Mouse (Mus musculus) hindlimb bud, embryonic 11.5 days (tissue): ENCODE measurements around the gene Spata46.

Source experiments
- DNase-seq: peaks from one replicate; pipeline ENCODE4 v3.0.0-alpha.2; 2012; ENCODE audit warnings: low read depth, low spot score; ENCODE audit errors: extremely low spot score

Gene Spata46

GRCm38 (mm10) chr1:170332775-170333174, 24.2 kb downstream of the Spata46 start:
- no peak for DNase-seq

DNA sequence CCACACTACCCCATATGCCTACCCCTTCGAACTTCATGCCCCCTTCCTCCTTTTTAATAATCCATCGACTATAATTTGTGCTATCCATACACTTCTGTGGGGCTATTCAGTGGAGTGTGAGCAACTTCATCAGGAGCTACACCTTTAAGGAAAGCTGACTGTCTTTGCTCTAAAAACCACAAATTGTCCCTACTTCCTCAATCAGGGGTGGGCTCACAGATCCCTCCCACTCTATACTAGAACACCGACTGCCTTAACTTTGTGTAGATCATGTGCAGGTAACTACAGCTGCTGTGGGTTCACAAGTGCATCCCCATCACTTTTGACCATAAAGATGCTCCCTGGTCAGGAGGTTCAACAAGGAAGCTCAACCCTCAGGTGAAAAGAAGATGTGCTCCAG, 31.3 kb downstream of the Spata46 start:
- DNase-seq: no peak

- no peak for DNase-seq
Observed at GRCm38 (mm10) chr1:170343081-170343480, 34.5 kb downstream of the Spata46 start.

- DNase-seq: no peak
Observed at GRCm38 (mm10) chr1:170343906-170344305, 35.3 kb downstream of the Spata46 start.

DNA sequence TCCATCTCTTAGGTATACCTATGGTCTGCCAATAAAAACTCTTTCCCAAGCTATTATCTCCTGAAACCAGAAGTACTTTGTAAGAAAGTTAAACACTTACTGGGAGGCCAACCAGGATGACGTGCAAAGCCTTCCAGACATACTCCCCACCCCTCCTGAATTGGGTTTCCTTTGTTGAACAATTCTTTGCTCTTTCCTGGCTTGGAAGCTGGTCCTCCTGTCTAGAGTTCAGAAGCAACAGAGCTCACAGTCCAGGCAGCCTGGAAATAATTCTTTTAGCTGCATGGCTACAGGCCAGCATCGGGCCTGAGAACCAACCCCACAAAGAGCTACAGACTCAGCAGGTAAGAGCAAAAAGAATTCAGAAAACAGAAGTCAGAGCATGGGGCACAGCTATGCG, 37.7 kb downstream of the Spata46 start:
- DNase-seq: no peak

DNA sequence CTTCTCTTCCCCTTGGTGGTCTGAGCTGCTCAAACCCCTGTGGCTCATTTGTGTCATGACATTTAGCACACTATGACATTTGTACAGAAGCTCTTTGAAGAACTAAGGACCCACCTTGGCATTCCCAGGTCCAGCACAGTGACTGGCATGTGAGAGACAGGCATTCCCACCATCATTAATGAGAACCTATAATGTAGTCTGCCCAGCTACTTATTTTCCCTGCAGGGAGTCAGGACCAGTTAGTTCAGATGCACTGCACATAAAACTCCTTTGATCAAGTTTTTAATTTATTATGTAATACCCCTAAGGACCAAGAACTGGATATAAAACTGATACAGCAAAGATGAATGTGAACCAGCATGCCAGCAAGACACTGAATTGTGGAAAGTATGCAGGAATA, 42.5 kb downstream of the Spata46 start:
- no peak for DNase-seq

GRCm38 (mm10) chr1:170353335-170353734, 44.7 kb downstream of the Spata46 start:
- no peak for DNase-seq

GRCm38 (mm10) chr1:170360183-170360915, 51.7 kb downstream of the Spata46 start:
- no peak for DNase-seq
